Mouse (Mus musculus): ENCODE measurements around the gene Map2k1. TPM values are rescaled to one million over a fixed set of nuclear protein-coding genes. Genes with fewer than 3 reads are reported as not detected.
"Not testable (repeated sequence)": the region's sequence is repeated elsewhere in the genome, so short reads cannot be mapped to it uniquely, and the experiment has no call there.

The Map2k1 gene
- polyA plus RNA-seq, 1 experiment from 2014 or later = 82.1 TPM

GRCm38 (mm10) chr9:64138896-64139295 is 114.5 kb downstream of the Map2k1 start:
- not testable (repeated sequence) for H3K4me2 ChIP-seq (replicated peaks; ENCODE audit: low read depth); H3K9me3 ChIP-seq (ENCODE audit: control insufficient read depth); H3K9ac ChIP-seq (ENCODE audit: low read depth, low read length); H3K4me3 ChIP-seq (ENCODE audit: low read depth, low read length); H3K27ac ChIP-seq (ENCODE audit: low read depth, low read length); H3K36me3 ChIP-seq (ENCODE audit: control insufficient read depth, insufficient read depth); H3K4me1 ChIP-seq (replicated peaks; ENCODE audit: control insufficient read depth, insufficient read depth, low read length); ATAC-seq; H3K27me3 ChIP-seq (replicated peaks; ENCODE audit: control insufficient read depth, insufficient read depth, low read length)
- WGBS = 5% methylated on average over 6 of the region's 6 CpGs
- TF ChIP-seq CTCF (IDR thresholded peaks at IDR 0.05; ENCODE audit: low read depth) = peak; percentile 77

Small RNA genes within 50 kb of the gene (microRNA-seq; reads per million reads assigned to microRNA genes)
- not detected for gene Gm24106

Other genes starting within 250 kb of the Map2k1 start
- gene Smad6, start 231.6 kb downstream of the Map2k1 start, polyA plus RNA-seq (2015; fragmentation: Nextera tagmentation; extraction: Ambion mirVana) = 5.4 and 6.1 TPM in 2 replicates
- gene Lctl, start 136.5 kb downstream of the Map2k1 start, polyA plus RNA-seq (2015; fragmentation: Nextera tagmentation; extraction: Ambion mirVana) = 0.09 and 0.22 TPM in 2 replicates
- gene Zwilch, start 80.5 kb downstream of the Map2k1 start, polyA plus RNA-seq (2015; fragmentation: Nextera tagmentation; extraction: Ambion mirVana) = 3.0 and 4.1 TPM in 2 replicates
- gene Rpl4, start 80.3 kb downstream of the Map2k1 start, polyA plus RNA-seq (2015; fragmentation: Nextera tagmentation; extraction: Ambion mirVana) = 575 and 580 TPM in 2 replicates
- 32.9 and 36.7 TPM in 2 replicates for gene Snapc5, start 74.4 kb downstream of the Map2k1 start, polyA plus RNA-seq (2015; fragmentation: Nextera tagmentation; extraction: Ambion mirVana)
- gene Uchl4, start 18.4 kb downstream of the Map2k1 start, polyA plus RNA-seq (2015; fragmentation: Nextera tagmentation; extraction: Ambion mirVana) = 1.8 and 2.0 TPM in 2 replicates
- gene Tipin, start 27.9 kb upstream of the Map2k1 start, polyA plus RNA-seq (2015; fragmentation: Nextera tagmentation; extraction: Ambion mirVana) = 65.7 and 69.8 TPM in 2 replicates
- gene Dis3l, start 87.7 kb upstream of the Map2k1 start, polyA plus RNA-seq (2015; fragmentation: Nextera tagmentation; extraction: Ambion mirVana) = 8.1 and 9.2 TPM in 2 replicates
- gene Megf11, start 132.0 kb upstream of the Map2k1 start, polyA plus RNA-seq (2015; fragmentation: Nextera tagmentation; extraction: Ambion mirVana) = 0.69 and 0.92 TPM in 2 replicates

Measured in intestine, postnatal 0 days (tissue).